Comparison of ENCODE assay signal across 23 mouse cellular contexts in genomic region chr6:97462421-97462820, GRCm38 (mm10).
DNase-seq lines count a peak whose midpoint lies in the region; ATAC-seq lines count a peak whose summit lies in the region.
"Had no signal": no experiment of that assay in that cellular context is flagged by ENCODE, and none has a peak within 500 bp of the region (broad histone marks: within the 10 kb centered on the region; RNA-seq: fewer than 3 reads in every experiment).

No protein-coding gene starts in this region.

- no peak overlapping the region for H3K9ac ChIP-seq in forebrain, embryonic 13.5 days
- H3K9ac ChIP-seq in hindbrain, embryonic 12.5 days: no peak overlapping the region
- H3K9ac ChIP-seq: heart, embryonic 15.5 days; intestine, embryonic 15.5 days; liver, embryonic 15.5 days; lung, embryonic 15.5 days; midbrain, embryonic 15.5 days; neural tube, embryonic 12.5 days had no signal

- peaks cover 32% of the 10 kb centered on the region for H3K4me1 ChIP-seq in forebrain, embryonic 13.5 days
- H3K4me1 ChIP-seq in forebrain, embryonic 10.5 days: peaks cover 43% of the 10 kb centered on the region
- peaks cover 24% of the 10 kb centered on the region for H3K4me1 ChIP-seq in hindbrain, embryonic 12.5 days

- DNase-seq in forebrain, embryonic 10.5 days (ENCODE audit: extremely low spot score, low spot score): no peak
- DNase-seq in layer of hippocampus, adult 11-12 months (ENCODE audit: low spot score): peak; percentile 65
- no peak for DNase-seq in layer of hippocampus, adult 9-10 months (ENCODE audit: low spot score)
- DNase-seq in brain, adult 2 months (ENCODE audit: low read depth, low spot score): peak; percentile 37
- DNase-seq in layer of hippocampus, adult 8-10 months (ENCODE audit: low spot score in 2 of 2): peak; percentile 55 to 64
- no peak for DNase-seq in frontal cortex, postnatal 14 days (ENCODE audit: low spot score in 2 of 2)
- DNase-seq: adrenal gland, postnatal 36 days; cerebellum, adult 9-10 months; heart, postnatal 4 days; kidney, adult 9 months; lung, postnatal 36 days; right cerebral cortex, postnatal 14 days had no signal

- H3K27ac ChIP-seq in forebrain, embryonic 13.5 days: no peak overlapping the region
- no peak overlapping the region for H3K27ac ChIP-seq in forebrain, embryonic 10.5 days
- no peak overlapping the region for H3K27ac ChIP-seq in hindbrain, embryonic 12.5 days
- H3K27ac ChIP-seq: embryonic facial prominence, embryonic 10.5 days; heart, embryonic 15.5 days; intestine, embryonic 15.5 days; left cerebral cortex, adult 2 months; liver, embryonic 15.5 days; lung, embryonic 15.5 days; midbrain, embryonic 15.5 days; neural tube, embryonic 12.5 days had no signal

- no peaks in the 10 kb centered on the region for H3K9me3 ChIP-seq in forebrain, embryonic 13.5 days (replicated peaks)
- H3K9me3 ChIP-seq in forebrain, embryonic 10.5 days: no peaks in the 10 kb centered on the region
- no peaks in the 10 kb centered on the region for H3K9me3 ChIP-seq in hindbrain, embryonic 12.5 days (replicated peaks)
- H3K9me3 ChIP-seq: embryonic facial prominence, embryonic 10.5 days; heart, embryonic 15.5 days; intestine, embryonic 15.5 days; liver, embryonic 15.5 days; lung, embryonic 15.5 days; midbrain, embryonic 15.5 days; neural tube, embryonic 12.5 days had no signal

- peak; percentile 78; the same call in 1 of the 2 replicates for ATAC-seq in forebrain, embryonic 13.5 days
- no peak for ATAC-seq in hindbrain, embryonic 12.5 days (ENCODE audit: low FRiP score)
- ATAC-seq: hindbrain, embryonic 16.5 days; intestine, embryonic 15.5 days; midbrain, embryonic 15.5 days had no signal

- H3K4me3 ChIP-seq in forebrain, embryonic 13.5 days: no peak overlapping the region
- no peak overlapping the region for H3K4me3 ChIP-seq in forebrain, embryonic 10.5 days
- no peak overlapping the region for H3K4me3 ChIP-seq in hindbrain, embryonic 12.5 days
- H3K4me3 ChIP-seq: embryonic facial prominence, embryonic 10.5 days; heart, embryonic 15.5 days; intestine, embryonic 15.5 days; left cerebral cortex, adult 2 months; liver, embryonic 15.5 days; lung, embryonic 15.5 days; midbrain, embryonic 15.5 days; neural tube, embryonic 12.5 days had no signal

- H3K36me3 ChIP-seq in forebrain, embryonic 13.5 days (ENCODE audit: poor library complexity, severe bottlenecking): no peaks in the 10 kb centered on the region
- H3K36me3 ChIP-seq in forebrain, embryonic 10.5 days (replicated peaks): no peaks in the 10 kb centered on the region
- H3K36me3 ChIP-seq in hindbrain, embryonic 12.5 days: no peaks in the 10 kb centered on the region
- H3K36me3 ChIP-seq: embryonic facial prominence, embryonic 10.5 days; heart, embryonic 15.5 days; intestine, embryonic 15.5 days; liver, embryonic 15.5 days; lung, embryonic 15.5 days; midbrain, embryonic 15.5 days; neural tube, embryonic 12.5 days had no signal

- no peaks in the 10 kb centered on the region for H3K27me3 ChIP-seq in forebrain, embryonic 13.5 days
- H3K27me3 ChIP-seq in forebrain, embryonic 10.5 days (ENCODE audit: poor library complexity, severe bottlenecking): no peaks in the 10 kb centered on the region; the same call in 1 of the 2 replicates
- H3K27me3 ChIP-seq in hindbrain, embryonic 12.5 days: no peaks in the 10 kb centered on the region
- H3K27me3 ChIP-seq: heart, embryonic 15.5 days; intestine, embryonic 15.5 days; lung, embryonic 15.5 days; midbrain, embryonic 15.5 days; neural tube, embryonic 12.5 days had no signal

- no peak overlapping the region for H3K4me2 ChIP-seq in forebrain, embryonic 13.5 days
- no peak overlapping the region for H3K4me2 ChIP-seq in hindbrain, embryonic 12.5 days (replicated peaks)
- H3K4me2 ChIP-seq: heart, embryonic 15.5 days; intestine, embryonic 15.5 days; liver, embryonic 15.5 days; lung, embryonic 15.5 days; midbrain, embryonic 15.5 days; neural tube, embryonic 12.5 days had no signal

Comparison
In these comparisons a context has a peak if more than half of its experiments do, and no peak if none do; other contexts are left out.
1. DNase-seq: peak in layer of hippocampus, adult 11-12 months (single experiment), brain, adult 2 months (single experiment) and layer of hippocampus, adult 8-10 months (2 of 2); none in forebrain, embryonic 10.5 days (single experiment), layer of hippocampus, adult 9-10 months (single experiment) and frontal cortex, postnatal 14 days (0 of 2).